Mouse (Mus musculus) spleen, adult 2 months (tissue): Measurements from ENCODE around the gene Tmem248. TPM values are rescaled to one million over a fixed set of nuclear protein-coding genes. Genes with fewer than 3 reads are reported as not detected.

Experiments used
- DNase-seq, 2 experiments: peaks; one replicate each; pipeline versions ENCODE4 v3.0.0 to v3.0.0-alpha.2; 2012 to 2021; ENCODE audit warnings: low spot score in 2 of 2, low read depth in 1 of 2
- H3K27ac ChIP-seq: fragments of 200-500 bp; 2 replicates; pipeline ENCODE4 v1.5.1; 2012; ENCODE audit warnings: low read length, inconsistent platforms; ENCODE audit not compliant: insufficient read depth
- H3K27me3 ChIP-seq: fragments of 200-500 bp; 2 replicates; pipeline ENCODE4 v1.6.1; 2012; ENCODE audit warnings: mild to moderate bottlenecking, moderate library complexity, low read length, inconsistent platforms; ENCODE audit not compliant: control insufficient read depth, insufficient read depth
- H3K36me3 ChIP-seq: fragments of 200-500 bp; 2 replicates; pipeline ENCODE4 v1.6.1; 2012; ENCODE audit warnings: mild to moderate bottlenecking, low read length, inconsistent platforms; ENCODE audit not compliant: control insufficient read depth, insufficient read depth
- H3K4me1 ChIP-seq: fragments of 200-500 bp; 2 replicates; pipeline ENCODE4 v1.6.1; 2011; ENCODE audit warnings: inconsistent platforms; ENCODE audit not compliant: control insufficient read depth, insufficient read depth, insufficient read length
- H3K4me3 ChIP-seq: fragments of 200-500 bp; 2 replicates; pipeline ENCODE4 v1.5.1; 2011; ENCODE audit warnings: mild to moderate bottlenecking, inconsistent platforms; ENCODE audit not compliant: insufficient read depth, insufficient read length; ENCODE audit errors: extremely low read depth
- CTCF ChIP-seq: fragments of 200-500 bp; IDR thresholded peaks from 2 replicates; pipeline ENCODE4 v1.5.1; 2011; ENCODE audit warnings: mild to moderate bottlenecking, inconsistent platforms; ENCODE audit not compliant: insufficient read depth, insufficient read length, insufficient replicate concordance; ENCODE audit errors: extremely low read depth
- POLR2A ChIP-seq: fragments of 200-500 bp; IDR thresholded peaks from 2 replicates; pipeline ENCODE4 v1.6.1; 2011; ENCODE audit warnings: low read depth, low read length, inconsistent platforms
- whole genome bisulfite sequencing: fragments of 180-500 bp; shearing (Covaris S2); methylation state at CpG from one replicate; pipeline ENCODE4 v1.1.7; 2018; 5-methylcytosine and 5-hydroxymethylcytosine counted together
- polyA plus RNA-seq: library from polyadenylated mRNA; depleted of rRNA; stranded (reverse); fragments of >200 nt; gene quantifications from 2 replicates; pipeline ENCODE4 v1.2.3, GENCODE M21; 2012

Tmem248 gene
- polyA plus RNA-seq, 1 experiment = 18.6 TPM

DNA sequence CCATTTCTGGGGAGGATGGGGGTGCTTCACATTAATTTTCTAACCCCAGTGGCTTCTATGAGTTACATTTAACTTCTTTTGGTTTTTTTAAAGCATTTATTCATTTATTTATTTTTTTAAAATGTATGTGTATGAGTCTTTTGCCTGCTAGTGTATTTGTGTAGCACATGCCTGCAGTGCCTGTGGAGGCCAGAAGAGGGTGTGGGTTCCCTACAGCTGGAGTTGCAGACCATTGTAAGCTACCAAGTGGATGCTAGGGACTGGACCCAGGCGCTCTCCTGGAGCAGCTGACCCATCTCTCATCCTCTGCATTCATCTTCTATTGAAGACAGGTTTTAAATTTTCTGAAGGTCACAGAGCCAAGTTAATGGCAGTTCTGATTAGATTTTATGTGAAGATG, 55.5 kb downstream of the Tmem248 start:
- Histone ChIP-seq H3K27ac (no peak overlapping the region), H3K36me3 (peaks cover 21% of the 10 kb centered on the region), H3K4me3 (no peak overlapping the region), H3K27me3 (no peaks in the 10 kb centered on the region), H3K4me1 (no peaks in the 10 kb centered on the region)
- TF ChIP-seq POLR2A (no peak), CTCF (no peak)
- DNase-seq = no peak
- WGBS = 97% methylated on average over 1 of the region's 1 CpGs

- DNase-seq = no peak
- Histone ChIP-seq H3K4me1 (no peaks in the 10 kb centered on the region), H3K4me3 (no peak overlapping the region), H3K27ac (no peak overlapping the region), H3K36me3 (peaks cover 18% of the 10 kb centered on the region), H3K27me3 (no peaks in the 10 kb centered on the region)
- TF ChIP-seq POLR2A = no peak
- no peak for TF ChIP-seq CTCF
- whole genome bisulfite sequencing = 95% methylated on average over 6 of the region's 6 CpGs
Observed at GRCm38 (mm10) chr5:130273046-130273445, 56.2 kb downstream of the Tmem248 start.

- Histone ChIP-seq H3K36me3 (peaks cover 14% of the 10 kb centered on the region; the same call in 1 of the 2 replicates), H3K27me3 (no peaks in the 10 kb centered on the region), H3K4me1 (no peaks in the 10 kb centered on the region), H3K4me3 (no peak overlapping the region), H3K27ac (no peak overlapping the region)
- no peak for TF ChIP-seq CTCF
- TF ChIP-seq POLR2A = no peak
- 51% methylated on average over 4 of the region's 4 CpGs for WGBS
- DNase-seq = no peak
Observed at GRCm38 (mm10) chr5:130275509-130275908, 58.6 kb downstream of the Tmem248 start.

GRCm38 (mm10) chr5:130278011-130278472, 61.2 kb downstream of the Tmem248 start:
- 72% methylated on average over 7 of the region's 7 CpGs for WGBS
- Histone ChIP-seq H3K36me3 (peaks cover 14% of the 10 kb centered on the region; the same call in 1 of the 2 replicates), H3K4me1 (no peaks in the 10 kb centered on the region), H3K27ac (no peak overlapping the region), H3K4me3 (no peak overlapping the region), H3K27me3 (no peaks in the 10 kb centered on the region)
- TF ChIP-seq CTCF (no peak), POLR2A (no peak)
- no peak for DNase-seq

DNA sequence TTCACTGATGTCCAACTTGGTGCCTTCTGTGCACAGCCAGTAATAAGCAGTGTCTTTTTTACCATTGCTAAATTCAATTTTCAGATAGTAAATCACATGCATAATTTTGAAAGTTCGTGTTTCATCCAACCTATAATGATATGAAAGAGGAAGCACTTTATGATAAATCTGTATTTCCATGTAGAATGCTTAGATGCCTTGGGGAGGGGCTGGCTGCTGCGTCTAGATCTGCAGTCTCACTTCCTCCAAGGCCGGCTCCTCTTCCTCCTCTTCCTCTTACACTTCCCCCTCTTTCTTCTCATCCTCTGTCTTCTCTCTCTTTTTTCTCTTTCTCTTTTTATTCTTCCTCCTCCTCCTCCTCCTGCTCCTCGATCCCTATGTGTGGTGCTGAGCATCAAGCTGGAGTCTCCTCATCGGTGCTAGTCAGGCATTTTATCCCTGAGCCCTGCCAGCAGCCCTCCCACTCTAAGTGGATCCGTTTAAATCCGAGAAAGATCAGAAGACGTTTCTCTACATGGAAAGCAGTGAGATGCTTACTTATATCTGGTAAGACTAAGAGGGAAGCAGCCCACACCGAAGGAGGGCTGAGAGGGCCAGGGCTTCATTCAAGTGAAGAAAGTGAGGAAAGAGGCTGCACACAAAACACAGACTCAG, 66.3 kb downstream of the Tmem248 start:
- Histone ChIP-seq H3K27ac (no peak overlapping the region), H3K27me3 (no peaks in the 10 kb centered on the region), H3K4me3 (no peak overlapping the region), H3K4me1 (no peaks in the 10 kb centered on the region), H3K36me3 (peaks cover 13% of the 10 kb centered on the region)
- 74% methylated on average over 9 of the region's 9 CpGs for WGBS
- no peak for DNase-seq
- TF ChIP-seq POLR2A = no peak
- TF ChIP-seq CTCF = no peak

DNA sequence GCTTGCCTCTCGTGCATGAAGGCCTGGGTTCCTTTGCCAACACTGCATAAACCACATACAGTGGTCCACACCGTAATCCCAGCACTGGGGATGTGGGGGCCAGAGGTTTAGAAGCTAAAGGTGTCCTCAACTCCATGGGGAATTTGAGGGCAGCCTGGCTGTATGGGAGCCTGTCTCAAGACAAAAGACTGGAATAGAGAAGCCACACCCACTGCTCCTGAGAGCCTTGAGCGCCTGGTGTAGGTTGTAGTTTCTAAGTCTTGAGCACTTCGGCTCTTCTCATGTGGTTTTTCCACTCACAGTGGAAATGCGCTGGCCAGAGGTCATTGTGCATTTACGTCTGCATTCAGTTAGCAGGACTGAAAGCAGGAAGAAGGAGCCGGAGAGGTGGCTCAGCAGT, 71.2 kb downstream of the Tmem248 start:
- H3K4me1 ChIP-seq = no peaks in the 10 kb centered on the region
- DNase-seq = no peak
- WGBS = 93% methylated on average over 7 of the region's 7 CpGs
- no peak overlapping the region for H3K4me3 ChIP-seq
- TF ChIP-seq CTCF (no peak), POLR2A (no peak)
- peaks cover 14% of the 10 kb centered on the region for H3K36me3 ChIP-seq
- H3K27ac ChIP-seq = no peak overlapping the region
- no peaks in the 10 kb centered on the region for H3K27me3 ChIP-seq

DNA sequence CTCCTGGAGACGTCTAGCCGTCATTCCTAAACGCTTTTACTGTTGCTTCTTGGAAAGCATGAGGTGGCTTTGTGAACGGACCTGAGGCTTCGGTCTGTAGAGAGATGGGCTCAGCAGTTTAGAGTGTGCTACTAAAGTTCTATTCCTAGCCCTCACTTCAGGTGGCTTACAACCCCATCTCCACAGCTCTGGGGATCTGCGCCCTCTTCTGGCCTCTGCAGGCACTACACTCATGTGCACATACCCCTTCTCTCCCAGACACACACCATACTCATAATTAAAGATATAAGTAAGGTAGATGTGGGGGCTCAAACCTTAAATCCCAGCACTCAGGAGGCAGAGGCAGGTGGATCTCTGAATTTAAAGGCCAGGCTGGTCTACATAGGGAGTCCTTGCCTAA, 73.4 kb downstream of the Tmem248 start:
- no peaks in the 10 kb centered on the region for H3K27me3 ChIP-seq
- DNase-seq = no peak
- WGBS = 95% methylated on average over 6 of the region's 6 CpGs
- 0 out of 2 replicates have a peak, but pooled peaks have one; percentile 0 for TF ChIP-seq CTCF
- no peak for TF ChIP-seq POLR2A
- H3K36me3 ChIP-seq = peaks cover 12% of the 10 kb centered on the region
- H3K4me1 ChIP-seq = no peaks in the 10 kb centered on the region
- H3K4me3 ChIP-seq = no peak overlapping the region
- no peak overlapping the region for H3K27ac ChIP-seq
